ENCODE assay signal across 8 mouse cellular contexts in the genomic region with DNA sequence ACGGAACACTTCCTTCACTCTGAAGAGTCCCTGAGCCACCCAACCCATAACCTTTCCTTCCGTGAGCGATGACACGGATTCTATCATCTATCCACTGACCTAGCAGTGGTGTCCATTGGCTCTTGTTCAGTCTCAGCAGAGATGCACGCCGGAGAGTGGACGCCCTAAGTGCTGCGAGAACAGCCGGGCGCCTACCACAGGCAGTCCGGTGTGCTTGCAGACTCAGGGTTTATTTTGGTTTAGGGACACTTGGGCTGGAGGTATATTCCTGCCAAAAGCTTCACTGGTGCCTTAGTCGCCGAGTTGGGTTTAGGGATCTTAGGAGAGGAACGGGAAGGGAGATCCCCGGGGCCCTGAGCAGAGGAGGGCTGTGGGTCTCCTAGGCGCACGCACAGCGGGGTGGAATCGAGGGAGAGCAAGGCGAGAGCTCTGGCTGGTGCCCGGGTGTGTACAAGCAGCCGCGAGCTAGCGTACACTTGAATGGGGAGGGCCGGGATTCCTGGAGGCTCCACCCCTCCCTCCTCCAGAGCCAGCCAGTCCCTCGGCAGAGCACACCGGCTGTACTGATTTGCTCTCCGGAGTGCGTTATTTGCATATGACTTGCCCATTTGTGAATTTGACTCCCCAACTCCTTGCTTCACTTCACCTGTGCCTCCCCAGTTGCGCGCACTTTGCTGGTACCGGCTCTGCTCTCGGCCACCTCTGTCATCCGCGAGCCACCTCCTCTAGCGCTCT.
A peak's percentile ranks its signal among the peaks of the same experiment; 100 is the strongest.
DNase-seq lines count a peak whose midpoint lies in the region; ATAC-seq and TF ChIP-seq lines count a peak whose summit lies in the region.

No protein-coding gene starts in this region.

- H3K36me3 ChIP-seq in forebrain, embryonic 14.5 days (ENCODE audit: control insufficient read depth, insufficient read depth, low read length), result no peaks in the 10 kb centered on the region
- no peaks in the 10 kb centered on the region for H3K36me3 ChIP-seq in liver, embryonic 12.5 days
- no peaks in the 10 kb centered on the region for H3K36me3 ChIP-seq in myocyte (ENCODE audit: control insufficient read depth, insufficient read depth)

- H3K27me3 ChIP-seq in forebrain, embryonic 14.5 days (replicated peaks; ENCODE audit: control insufficient read depth, insufficient read depth, low read length), result peaks cover 9% of the 10 kb centered on the region
- H3K27me3 ChIP-seq in liver, embryonic 12.5 days (replicated peaks), result peaks cover 35% of the 10 kb centered on the region
- no peaks in the 10 kb centered on the region for H3K27me3 ChIP-seq in myocyte (ENCODE audit: control insufficient read depth, insufficient read depth, insufficient read length)

- H3K4me3 ChIP-seq in forebrain, embryonic 14.5 days (ENCODE audit: low read depth, low read length), result peak overlapping the region; percentile 40
- peak overlapping the region; percentile 25 for H3K4me3 ChIP-seq in liver, embryonic 12.5 days
- peak overlapping the region; percentile 37 for H3K4me3 ChIP-seq in myocyte

- no peak overlapping the region for H3ac ChIP-seq in myocyte (ENCODE audit: control insufficient read depth, insufficient read length)

- peak overlapping the region; percentile 87 for H3K4me2 ChIP-seq in forebrain, embryonic 14.5 days (ENCODE audit: low read length)
- peak overlapping the region; percentile 54 for H3K4me2 ChIP-seq in liver, embryonic 12.5 days
- H3K4me2 ChIP-seq in myocyte (ENCODE audit: low read depth), result peak overlapping the region; percentile 82

- DNase-seq in heart, adult 11 months, result peak; percentile 90
- no peak for DNase-seq in heart, postnatal 25 days (ENCODE audit: low spot score)
- peak; percentile 82 for DNase-seq in forebrain, embryonic 14.5 days (ENCODE audit: low spot score)
- DNase-seq in heart, postnatal 10 days, result peak; percentile 57 to 69
- peak; percentile 55 to 56 for DNase-seq in kidney, postnatal 36 days
- peak; percentile 71 for DNase-seq in testis, postnatal 14 days (ENCODE audit: low spot score)

- ATAC-seq in forebrain, embryonic 14.5 days, result peak; percentile 95
- peak; percentile 92 for ATAC-seq in liver, embryonic 12.5 days

- no peaks in the 10 kb centered on the region for H3K9me3 ChIP-seq in forebrain, embryonic 14.5 days (replicated peaks; ENCODE audit: control insufficient read depth, low read length)
- H3K9me3 ChIP-seq in liver, embryonic 12.5 days (replicated peaks), result no peaks in the 10 kb centered on the region

- intact Hi-C loops in heart, postnatal 25 days (cut with DNase I), result no loop called here
- intact Hi-C loops in heart, postnatal 10 days (cut with DNase I), result no loop called here

- WGBS in forebrain, embryonic 14.5 days, result under 1% methylated on average over 35 of the region's 36 CpGs
- 3% methylated on average over 33 of the region's 36 CpGs for WGBS in liver, embryonic 12.5 days (ENCODE audit: insufficient replicate concordance)

- H3K9ac ChIP-seq in forebrain, embryonic 14.5 days (ENCODE audit: low read length), result peak overlapping the region; percentile 64
- no peak overlapping the region for H3K9ac ChIP-seq in liver, embryonic 12.5 days

- no peak overlapping the region for H3K27ac ChIP-seq in forebrain, embryonic 14.5 days (ENCODE audit: low read depth, low read length)
- no peak overlapping the region for H3K27ac ChIP-seq in liver, embryonic 12.5 days

- TF ChIP-seq POLR2A in myocyte (IDR thresholded peaks at IDR 0.05; ENCODE audit: insufficient read length, low read depth), result peak; percentile 77

- H3K4me1 ChIP-seq in forebrain, embryonic 14.5 days (ENCODE audit: control insufficient read depth, insufficient read depth, low read length), result peaks cover 6% of the 10 kb centered on the region; the same call in 1 of the 2 replicates
- no peaks in the 10 kb centered on the region for H3K4me1 ChIP-seq in liver, embryonic 12.5 days

- H3K79me2 ChIP-seq in myocyte (ENCODE audit: control insufficient read depth, insufficient read depth), result no peaks in the 10 kb centered on the region

TF ChIP-seq in myocyte, 11 proteins besides CTCF, POLR2A, EP300 and RAD21:
- TF ChIP-seq USF1 (IDR thresholded peaks at IDR 0.05; ENCODE audit: low read depth) (no peak), SRF (IDR thresholded peaks at IDR 0.05; ENCODE audit: control insufficient read depth, insufficient read length, low read depth) (peak; percentile 14), TCF3 (IDR thresholded peaks at IDR 0.05; ENCODE audit: insufficient read length, low read depth) (no peak), POLR2AphosphoS2 (IDR thresholded peaks at IDR 0.05; ENCODE audit: insufficient read length, low read depth) (peak; percentile 84), MYOD1 (IDR thresholded peaks at IDR 0.05; ENCODE audit: control insufficient read depth in 1 of 3, insufficient read length in 2 of 3, low read depth in 2 of 3) (peak in 2 of 3 experiments; percentile 59 to 61), MAX (IDR thresholded peaks at IDR 0.05; ENCODE audit: low read depth) (no peak), CEBPB (IDR thresholded peaks at IDR 0.05; ENCODE audit: insufficient read depth, poor library complexity, severe bottlenecking) (no peak), MYOG (IDR thresholded peaks at IDR 0.05; ENCODE audit: control insufficient read depth in 1 of 3, insufficient read depth in 1 of 3, insufficient read length in 2 of 3, low read depth in 2 of 3) (peak in 2 of 3 experiments; percentile 28 to 55), E2F4 (IDR thresholded peaks at IDR 0.05; ENCODE audit: insufficient read depth) (no peak), TCF12 (IDR thresholded peaks at IDR 0.05; ENCODE audit: insufficient read depth, poor library complexity, severe bottlenecking) (no peak), REST (IDR thresholded peaks at IDR 0.05; ENCODE audit: insufficient read depth, insufficient read length) (no peak)
